Mouse (Mus musculus) kidney, adult 9 months (tissue): ENCODE measurements around the gene Olfr1209.

Source experiments
- DNase-seq: peaks from one replicate; pipeline ENCODE4 v3.0.0; 2022

The Olfr1209 gene

DNA sequence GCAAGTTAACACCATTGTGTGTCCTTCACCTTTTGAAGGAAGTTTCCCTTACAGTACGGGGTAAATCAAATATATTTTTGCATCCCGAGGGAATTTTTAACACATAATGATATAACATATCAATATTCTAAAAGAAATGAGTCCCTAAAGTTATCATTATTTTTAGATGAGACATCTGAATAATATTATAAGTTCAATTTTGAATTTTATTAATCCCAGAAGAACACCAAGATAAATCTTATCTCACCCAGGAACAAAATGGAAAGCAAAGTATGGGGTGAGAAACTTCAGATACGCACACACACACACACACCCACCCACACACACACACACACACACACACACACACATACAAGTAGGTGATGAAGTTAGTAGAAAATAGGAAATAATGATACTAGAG lies at the start of gene Olfr1209:
Olfr1209 (minus strand) TSS at position 101 of the 400 bp plus-strand sequence.
- no peak for DNase-seq

DNA sequence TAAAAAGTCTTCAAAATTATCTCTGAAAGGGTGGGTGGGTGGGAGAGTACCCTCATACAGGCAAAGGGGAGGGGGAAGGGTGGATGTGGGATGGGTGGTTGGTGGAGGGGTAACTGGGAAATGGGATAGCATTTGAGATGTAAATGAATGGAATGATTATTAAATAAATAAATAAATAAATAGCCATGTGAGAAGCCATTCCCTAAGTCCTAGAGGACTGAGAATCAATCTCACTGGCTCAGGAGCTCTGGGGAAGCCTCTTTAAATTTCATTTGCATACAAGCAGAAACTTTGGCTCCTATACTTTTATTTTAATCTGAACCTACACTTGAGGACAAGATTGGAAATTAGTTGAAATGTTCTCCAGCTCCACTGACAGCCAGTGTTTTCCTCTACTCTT lies 38.7 kb upstream of the Olfr1209 start, which contains the start of gene Olfr1212:
Olfr1212 (plus strand) TSS at position 301 of the 400 bp plus-strand sequence.
- DNase-seq: no peak

DNA sequence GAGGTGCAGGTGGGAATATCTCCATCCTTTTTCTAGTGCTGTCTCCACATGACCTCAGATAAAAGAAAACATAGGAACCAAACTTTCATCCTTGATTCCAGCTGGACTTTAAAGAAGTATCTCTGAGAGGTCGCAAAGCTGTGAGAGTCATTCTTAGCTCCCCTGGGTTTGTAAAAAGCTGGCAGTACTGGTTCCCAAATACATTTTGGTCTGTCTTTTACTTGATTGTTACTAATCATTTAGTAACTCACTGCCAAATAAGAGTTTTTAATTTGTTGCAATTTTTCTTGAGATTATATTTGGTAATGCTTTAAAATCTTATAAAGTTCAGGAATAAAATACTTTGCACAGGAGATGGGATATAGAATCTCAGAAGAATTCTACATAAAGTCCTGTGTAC lies 23.1 kb upstream of the Olfr1209 start, which contains the start of gene Olfr1211:
Olfr1211 (minus strand) TSS at position 101 of the 400 bp plus-strand sequence.
- no peak for DNase-seq

DNA sequence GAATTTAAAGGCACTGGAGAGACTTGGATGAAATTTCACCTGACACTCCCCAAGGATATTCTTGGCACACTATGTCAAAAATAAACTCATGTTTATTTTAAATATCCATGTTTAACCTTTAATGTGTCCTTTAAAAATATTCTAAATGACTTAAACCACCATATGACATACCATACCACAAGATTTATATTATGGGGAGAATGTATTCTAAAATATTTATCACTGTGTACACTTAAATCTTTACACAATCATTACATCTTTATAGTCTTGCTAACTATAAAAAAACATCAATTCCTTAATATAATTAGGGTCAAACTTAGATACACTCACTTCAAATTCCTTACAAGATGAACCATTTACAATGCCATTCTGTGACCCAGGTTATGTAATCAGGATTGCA lies 12.7 kb downstream of the Olfr1209 start, which contains the start of gene Olfr1208:
Olfr1208 (minus strand) TSS at position 101 of the 400 bp plus-strand sequence.
- DNase-seq: no peak

DNA sequence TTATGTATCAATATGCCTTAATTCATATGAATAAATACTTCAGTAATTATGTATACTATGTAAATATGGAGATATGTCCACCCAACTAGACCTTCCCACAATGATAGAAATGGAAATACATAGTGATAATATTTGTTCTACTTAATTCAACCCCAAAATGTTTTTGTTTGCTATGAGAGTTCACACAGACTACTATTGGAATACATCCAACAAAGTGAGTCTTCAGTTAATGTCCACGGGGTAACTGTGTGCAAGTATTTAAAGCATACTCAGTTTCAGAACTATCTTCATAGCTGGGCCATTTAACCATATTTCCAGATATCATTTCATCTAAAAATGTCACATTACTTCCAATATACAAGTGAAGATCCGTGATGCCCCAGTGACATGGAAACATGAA lies 52.0 kb downstream of the Olfr1209 start, which contains the start of gene Olfr1206:
Olfr1206 (plus strand) TSS at position 301 of the 400 bp plus-strand sequence.
- DNase-seq: no peak
